Mouse (Mus musculus) liver, embryonic 11.5 days (tissue): ENCODE measurements around the gene Lyrm7. TPM values are rescaled to one million over a fixed set of nuclear protein-coding genes. Genes with fewer than 3 reads are reported as not detected.

Source experiments
- polyA plus RNA-seq: library from polyadenylated mRNA; unstranded; fragments of >200 nt; fragmentation: Nextera tagmentation; extraction: Ambion mirVana; gene quantifications from 2 replicates; pipeline ENCODE4 v1.2.1, GENCODE M21; 2014

Gene Lyrm7
- polyA plus RNA-seq, 1 experiment from 2014 or later = 9.4 TPM

Other genes with a start within 250 kb of the Lyrm7 start
- 43.2 and 49.9 TPM in 2 replicates for gene Cdc42se2, start 73.2 kb downstream of the Lyrm7 start, polyA plus RNA-seq
- gene Hint1, start 5.5 kb upstream of the Lyrm7 start, polyA plus RNA-seq = 587 and 600 TPM in 2 replicates
- 84.0 and 89.6 TPM in 2 replicates for gene Gpx3, start 41.5 kb upstream of the Lyrm7 start, polyA plus RNA-seq
- 11.4 and 12.1 TPM in 2 replicates for gene Tnip1, start 102.0 kb upstream of the Lyrm7 start, polyA plus RNA-seq
- gene Anxa6, start 172.5 kb upstream of the Lyrm7 start, polyA plus RNA-seq = 78.5 and 86.6 TPM in 2 replicates
- 1.2 and 1.4 TPM in 2 replicates for gene Ccdc69, start 217.2 kb upstream of the Lyrm7 start, polyA plus RNA-seq
- 13.9 and 15.9 TPM in 2 replicates for gene Gm2a, start 237.2 kb upstream of the Lyrm7 start, polyA plus RNA-seq